Mouse (Mus musculus) brown adipose tissue, adult 24 weeks (tissue): ENCODE results near the gene Gpr87. TPM values are rescaled to one million over a fixed set of nuclear protein-coding genes. Genes with fewer than 3 reads are reported as not detected.

Source experiments
- H3K27ac ChIP-seq: fragments of 200-500 bp; replicated peaks from 2 replicates; pipeline ENCODE4 v1.5.1; 2012; ENCODE audit warnings: low read depth, mild to moderate bottlenecking, low read length
- H3K4me1 ChIP-seq: fragments of 200-500 bp; 2 replicates; pipeline ENCODE4 v1.6.1; 2012; ENCODE audit warnings: low read length, mixed read lengths; ENCODE audit not compliant: control insufficient read depth, insufficient read depth, insufficient read length
- H3K4me3 ChIP-seq: fragments of 200-500 bp; 2 replicates; pipeline ENCODE4 v1.5.1; 2012; ENCODE audit warnings: low read depth, mild to moderate bottlenecking, low read length, moderate library complexity; ENCODE audit not compliant: insufficient read depth
- polyA plus RNA-seq: library from polyadenylated mRNA; stranded (reverse); fragments of >200 nt; gene quantifications from 2 replicates; pipeline ENCODE4 v1.2.4, GENCODE M21; 2012; ENCODE audit not compliant: missing spikeins, insufficient read depth, insufficient read length

Gpr87 gene
- polyA plus RNA-seq, 1 experiment: not detected

- no peak overlapping the region for H3K4me3 ChIP-seq
- no peak overlapping the region for H3K27ac ChIP-seq
- H3K4me1 ChIP-seq: no peaks in the 10 kb centered on the region
Observed at GRCm38 (mm10) chr3:59135911-59136653, 58.8 kb downstream of the Gpr87 start.

GRCm38 (mm10) chr3:59133189-59133588, 61.7 kb downstream of the Gpr87 start:
- no peak overlapping the region for H3K27ac ChIP-seq
- no peak overlapping the region for H3K4me3 ChIP-seq
- no peaks in the 10 kb centered on the region for H3K4me1 ChIP-seq

DNA sequence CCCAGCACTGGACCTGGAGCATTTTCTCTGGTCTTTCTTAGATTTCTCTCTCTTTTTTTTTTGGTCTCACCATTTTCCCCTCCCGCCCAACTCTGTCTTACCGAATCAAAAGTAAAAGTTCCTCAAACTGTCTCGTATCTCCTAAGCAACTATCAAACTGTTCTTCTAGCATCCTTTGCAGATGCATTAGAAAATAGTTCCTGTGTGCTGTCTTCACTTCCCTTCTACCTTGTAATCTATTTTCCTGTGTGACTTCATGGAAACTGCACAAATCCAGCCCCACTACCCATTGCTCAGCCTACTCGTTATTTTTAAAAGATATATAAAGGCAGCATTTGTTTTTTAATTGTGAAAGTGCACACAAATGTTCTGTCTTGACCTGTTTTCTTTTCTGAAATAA, 62.9 kb downstream of the Gpr87 start:
- Histone ChIP-seq H3K4me3 (no peak overlapping the region), H3K4me1 (no peaks in the 10 kb centered on the region), H3K27ac (no peak overlapping the region)

DNA sequence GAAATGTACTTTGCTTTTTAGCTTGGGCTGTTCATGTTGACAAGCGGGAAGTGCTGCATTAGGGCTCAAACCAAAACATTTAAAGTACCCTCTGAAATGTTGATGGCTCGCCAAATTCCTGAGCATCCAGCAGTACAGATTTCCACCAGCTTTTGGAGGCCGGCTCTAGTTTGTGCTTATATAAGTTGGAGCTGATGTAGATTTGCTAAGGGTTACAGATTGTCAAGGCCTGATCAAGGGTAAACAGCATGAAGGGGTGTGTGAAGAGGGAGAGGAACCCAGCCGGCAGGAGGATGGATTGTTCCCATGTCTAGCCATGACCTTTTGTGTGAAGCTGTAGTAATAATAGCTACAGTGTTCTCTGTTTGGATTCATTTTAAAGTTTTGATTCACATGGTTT, 63.8 kb downstream of the Gpr87 start:
- Histone ChIP-seq H3K4me3 (no peak overlapping the region), H3K27ac (no peak overlapping the region), H3K4me1 (no peaks in the 10 kb centered on the region)

- Histone ChIP-seq H3K27ac (peak overlapping the region; percentile 68; the same call in 1 of the 2 replicates), H3K4me1 (no peaks in the 10 kb centered on the region), H3K4me3 (peak overlapping the region; percentile 35; the same call in 1 of the 2 replicates)
Observed at GRCm38 (mm10) chr3:59130431-59130830, 64.5 kb downstream of the Gpr87 start.

DNA sequence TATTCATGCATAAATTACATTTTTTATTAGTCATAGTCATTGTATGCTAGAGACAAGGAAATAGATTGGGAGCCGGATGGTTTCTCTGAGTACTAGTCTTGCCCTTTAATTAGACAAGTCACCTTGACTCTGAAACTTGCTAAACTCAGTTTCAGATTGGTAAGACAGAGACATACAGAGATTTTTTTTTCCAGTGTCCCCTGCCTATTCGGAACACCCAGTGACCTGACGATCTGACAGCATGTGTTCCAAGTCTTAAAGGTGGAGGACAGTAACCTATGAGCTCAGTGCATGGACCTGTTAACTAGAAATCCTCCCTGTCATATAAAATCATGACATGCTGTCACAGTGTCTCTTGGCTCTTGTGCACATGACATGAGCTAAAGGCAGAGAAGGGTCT, 65.4 kb downstream of the Gpr87 start:
- Histone ChIP-seq H3K27ac (no peak overlapping the region), H3K4me1 (no peaks in the 10 kb centered on the region), H3K4me3 (no peak overlapping the region)

Other genes with a start within 250 kb of the Gpr87 start
- gene Med12l, start 189.3 kb downstream of the Gpr87 start, polyA plus RNA-seq: 2.8 and 3.7 TPM in 2 replicates
- 0.50 TPM in 1 of 2 replicates, not detected in the other for gene Gpr171, start 93.3 kb downstream of the Gpr87 start, polyA plus RNA-seq
- gene P2ry14, start 41.5 kb downstream of the Gpr87 start, polyA plus RNA-seq: 0.92 and 1.3 TPM in 2 replicates
- gene P2ry13, start 15.8 kb upstream of the Gpr87 start, polyA plus RNA-seq: 1.3 TPM in 1 of 2 replicates, not detected in the other
- gene P2ry12, start 67.8 kb upstream of the Gpr87 start, polyA plus RNA-seq: 2.4 and 3.3 TPM in 2 replicates
- gene Igsf10, start 149.3 kb upstream of the Gpr87 start, polyA plus RNA-seq: 1.2 and 1.6 TPM in 2 replicates